Mouse (Mus musculus): ENCODE data around the gene Asb6. TPM values are rescaled to one million over a fixed set of nuclear protein-coding genes. Genes with fewer than 3 reads are reported as not detected.
A peak's percentile ranks its signal among the peaks of the same experiment; 100 is the strongest.

Asb6 gene
- total RNA-seq (2021): 1 to 10 TPM; 7.2 to 9.7 TPM
- long read RNA-seq, experiment 1, full-length matches to known transcripts: 14 of 17 reads
- long read RNA-seq, experiment 1, partial matches to known transcripts: 2 of 17 reads
- long read RNA-seq, experiment 1, other reads (novel, unspliced or antisense): 1 of 17 reads
- long read RNA-seq, experiment 2, full-length matches to known transcripts: 14 of 15 reads
- long read RNA-seq, experiment 2, partial matches to known transcripts: 1 of 15 reads
- long read RNA-seq, experiment 2, other reads (novel, unspliced or antisense): 0 of 15 reads

DNA sequence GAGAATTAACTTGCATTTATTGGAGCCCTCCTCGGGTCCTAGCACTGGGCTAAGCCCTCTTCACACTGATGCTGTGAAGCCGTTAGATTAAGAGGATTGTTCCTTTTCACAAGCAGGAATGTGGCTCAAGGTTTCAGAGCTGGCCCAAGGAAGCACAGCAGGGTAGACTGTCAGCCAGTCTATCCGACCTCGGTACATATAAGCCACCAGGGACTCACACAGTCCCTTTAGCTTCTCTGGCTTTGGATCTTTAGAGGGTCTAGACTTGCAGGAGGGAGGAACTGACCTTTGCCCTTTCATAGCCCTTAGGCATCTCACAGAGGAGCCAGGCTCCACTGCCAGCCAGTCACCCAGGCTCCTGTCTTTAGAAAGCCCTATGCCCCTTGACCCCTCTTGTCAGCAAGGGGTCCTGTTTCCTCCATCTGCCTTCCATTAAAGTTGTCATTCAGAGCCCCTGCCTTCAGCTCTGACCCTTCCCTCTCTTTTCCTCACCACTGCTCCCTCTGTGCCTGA, at the start of gene Asb6:
TSS of gene Asb6 (minus strand) at position 51 of the 513 bp plus-strand sequence.
- DNase-seq (ENCODE audit: low spot score): no peak

DNA sequence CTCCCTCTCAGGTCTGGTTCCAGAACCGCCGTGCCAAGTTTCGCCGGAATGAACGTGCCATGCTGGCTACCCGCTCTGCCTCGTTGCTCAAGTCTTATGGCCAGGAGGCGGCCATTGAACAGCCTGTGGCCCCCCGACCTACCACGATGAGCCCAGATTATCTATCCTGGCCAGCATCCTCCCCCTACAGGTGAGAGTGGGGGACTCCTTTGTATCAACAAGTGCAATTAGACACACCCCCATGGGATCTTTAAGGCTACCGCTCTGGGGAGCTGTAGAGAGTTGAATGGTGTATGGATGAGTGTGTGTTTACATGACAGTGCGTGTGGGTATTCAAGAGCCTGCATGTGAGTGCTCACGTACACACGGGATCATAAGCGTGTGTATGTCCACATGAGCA, 49.3 kb upstream of the Asb6 start:
- DNase-seq (ENCODE audit: low spot score): no peak

DNA sequence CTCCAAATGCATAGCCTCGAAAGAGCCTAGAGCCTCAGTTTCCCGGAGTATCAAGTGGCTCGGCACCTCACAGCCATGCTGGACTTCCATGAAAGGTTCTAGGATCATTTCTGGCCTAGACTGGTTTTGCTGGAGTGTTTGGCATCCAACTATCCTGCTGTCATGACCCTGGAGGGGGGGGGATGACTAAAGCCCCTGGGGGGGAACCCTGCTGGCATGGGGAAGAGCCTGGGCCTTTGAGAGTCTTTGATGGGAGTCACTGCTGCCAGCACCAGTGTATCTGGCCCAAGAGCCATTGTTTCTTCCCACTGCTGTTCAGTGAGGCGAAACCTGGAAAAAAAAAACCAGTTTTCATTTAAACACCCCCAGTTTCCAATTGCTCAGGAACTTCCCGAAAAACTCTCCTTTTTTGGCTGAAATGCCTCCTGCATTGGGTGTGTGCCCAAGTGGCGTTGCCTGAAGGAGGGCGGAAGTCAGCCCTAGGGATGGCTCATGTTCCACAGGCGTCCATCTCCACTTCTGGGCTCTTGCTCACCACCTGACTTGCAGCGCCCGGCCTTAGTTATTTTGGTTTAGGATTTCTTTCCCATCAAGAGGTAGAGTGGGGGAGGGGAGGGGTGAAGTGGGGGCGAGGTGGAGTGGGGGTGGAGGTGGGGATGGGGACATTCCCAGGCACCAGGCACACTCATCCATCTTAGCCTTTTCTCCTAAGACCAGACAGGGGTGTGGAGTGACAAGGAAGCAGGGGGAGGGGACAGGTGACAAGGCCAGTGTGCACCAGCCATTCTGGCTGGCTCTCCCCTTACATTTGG, 45.7 kb upstream of the Asb6 start:
- DNase-seq (ENCODE audit: low spot score): peak; percentile 69

DNA sequence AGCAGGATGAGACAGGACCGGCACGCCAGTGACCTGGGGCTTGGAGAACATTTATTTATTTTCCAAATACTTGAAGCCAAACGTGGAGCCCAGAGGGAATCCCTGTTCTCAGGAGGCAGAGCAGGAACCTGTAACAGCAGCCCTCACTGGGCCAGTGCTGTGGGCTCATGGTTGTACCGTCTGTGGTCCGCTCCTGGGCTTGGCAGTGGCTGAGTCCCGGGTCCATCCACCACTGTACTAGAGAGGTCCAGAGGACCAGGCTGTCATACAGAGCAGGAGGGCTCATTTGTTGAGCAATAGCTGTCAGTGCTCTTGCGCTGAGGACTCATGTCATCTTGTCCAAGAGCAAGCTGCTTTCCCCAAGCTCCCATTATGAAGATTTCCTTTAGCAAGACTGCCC, 45.0 kb upstream of the Asb6 start:
- DNase-seq (ENCODE audit: low spot score): no peak

DNA sequence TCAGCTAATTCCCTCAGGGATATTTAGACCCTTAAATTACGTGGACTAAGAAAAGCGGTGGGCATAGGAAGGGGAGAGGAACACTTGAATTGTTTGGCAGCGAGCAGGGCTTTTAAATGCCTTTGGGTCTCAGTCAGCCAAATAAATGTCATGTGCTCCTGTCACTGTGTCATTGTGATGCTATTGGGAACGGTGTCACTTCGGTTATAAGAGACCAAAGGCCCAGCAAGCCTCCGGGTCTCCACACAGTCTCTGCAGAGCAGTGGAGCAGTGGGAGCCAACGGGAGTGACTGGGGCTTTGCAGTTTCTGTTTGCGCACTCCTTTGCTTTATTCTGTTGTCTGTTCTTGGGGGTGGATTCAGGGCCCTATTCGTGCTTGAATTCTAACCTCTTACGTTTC, 44.3 kb upstream of the Asb6 start:
- DNase-seq (ENCODE audit: low spot score): no peak

DNA sequence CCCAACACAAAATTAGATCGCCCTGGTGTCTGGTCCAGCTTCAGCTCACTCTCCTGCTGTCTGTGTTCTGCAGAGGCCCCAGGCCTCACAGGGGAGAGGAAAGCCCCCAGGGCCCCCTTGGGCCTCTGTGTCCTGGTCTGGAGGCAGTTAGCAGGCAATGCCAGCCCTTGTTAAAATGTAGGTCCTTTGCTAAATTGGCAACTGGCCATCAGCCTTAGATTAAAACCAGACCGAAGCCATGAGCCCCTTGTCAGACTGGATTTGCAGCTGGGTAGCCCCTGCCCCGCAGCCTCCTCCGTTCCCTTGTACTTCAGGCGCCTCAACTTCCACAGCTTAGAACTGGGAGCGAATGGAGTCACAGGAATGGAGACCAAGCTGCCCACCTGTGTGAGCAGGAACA, 42.5 kb upstream of the Asb6 start:
- no peak for DNase-seq (ENCODE audit: low spot score)

DNA sequence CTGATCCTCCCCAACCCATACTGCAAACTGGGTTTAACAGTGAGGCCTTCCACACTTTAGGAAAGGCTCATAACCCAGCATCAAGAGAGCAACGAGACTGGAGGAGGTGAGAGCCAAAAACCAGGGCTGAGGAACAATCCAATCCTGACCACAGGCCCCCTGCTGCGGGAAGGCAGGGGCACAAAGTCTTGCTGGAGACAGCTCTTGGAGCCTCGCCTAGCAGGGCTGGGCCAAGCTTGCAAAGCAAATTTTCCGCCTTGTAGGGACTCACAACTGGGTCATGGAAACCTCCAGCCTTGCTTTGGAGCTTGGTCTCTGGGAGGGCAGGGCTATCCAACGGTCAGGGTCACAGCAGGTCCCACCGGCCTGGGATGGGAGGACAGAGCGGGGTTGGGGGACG, 40.7 kb upstream of the Asb6 start:
- peak; percentile 49 for DNase-seq (ENCODE audit: low spot score)

DNA sequence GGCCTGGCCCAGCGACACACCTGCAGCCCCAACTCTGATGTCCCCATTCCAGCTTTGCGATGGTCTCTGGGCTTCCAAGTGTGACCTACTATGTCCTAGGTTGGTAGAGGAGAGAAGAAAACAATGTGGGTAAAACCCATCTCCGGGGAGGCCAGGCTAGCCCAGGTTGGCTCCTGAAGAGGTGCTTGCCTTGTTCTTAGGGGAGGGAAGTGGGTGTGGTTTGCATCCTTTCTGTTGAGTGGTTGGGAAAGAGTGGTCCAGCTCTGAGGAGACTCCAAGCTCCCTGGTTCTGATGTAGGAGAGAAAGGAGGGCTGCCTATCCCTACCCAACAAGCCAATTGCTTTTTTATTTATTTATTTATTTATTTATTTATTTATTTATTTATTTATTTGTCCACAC, 35.3 kb upstream of the Asb6 start:
- DNase-seq (ENCODE audit: low spot score): no peak

DNA sequence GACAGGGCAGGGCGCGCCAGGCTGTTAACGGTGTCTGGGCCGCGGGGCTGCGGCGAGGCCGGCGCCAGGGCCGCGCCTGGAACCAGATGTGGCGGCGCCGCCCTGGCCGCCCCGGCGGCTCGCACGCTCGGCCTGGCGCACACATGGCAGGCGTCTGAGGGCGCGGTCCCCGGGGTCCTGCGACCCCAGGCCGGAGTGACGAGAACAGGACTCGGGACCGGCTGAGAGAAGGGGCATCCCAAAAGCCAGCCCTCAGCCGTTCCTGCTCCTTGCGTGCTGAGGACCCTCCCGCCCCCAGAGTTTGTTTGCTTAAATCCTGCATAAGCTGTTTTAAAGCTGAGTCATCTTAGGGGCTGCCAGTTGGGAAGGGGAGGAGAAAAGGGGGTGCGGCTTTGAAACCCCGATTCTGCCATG, 34.8 kb upstream of the Asb6 start:
- DNase-seq (ENCODE audit: low spot score): peak; percentile 28

DNA sequence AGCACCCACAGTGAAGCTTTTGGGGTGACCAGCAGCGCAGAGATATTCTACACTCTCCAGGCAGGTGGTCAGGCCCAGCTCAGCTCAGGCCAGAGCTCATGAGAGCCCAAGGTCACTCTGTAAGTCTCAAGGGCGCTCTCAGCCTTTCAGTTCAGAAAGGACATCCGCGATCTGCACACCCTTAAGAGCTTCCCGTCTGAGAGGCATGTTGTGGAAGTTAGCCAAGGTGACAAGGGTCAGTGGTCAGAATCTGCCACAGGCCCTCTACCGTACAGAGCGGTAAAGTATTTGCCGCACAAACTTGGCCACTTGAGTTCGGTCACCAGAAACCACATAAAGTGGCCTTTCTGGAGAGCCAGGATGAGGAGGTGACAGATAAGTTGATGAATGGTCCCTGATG, 33.4 kb upstream of the Asb6 start:
- DNase-seq (ENCODE audit: low spot score): no peak

DNA sequence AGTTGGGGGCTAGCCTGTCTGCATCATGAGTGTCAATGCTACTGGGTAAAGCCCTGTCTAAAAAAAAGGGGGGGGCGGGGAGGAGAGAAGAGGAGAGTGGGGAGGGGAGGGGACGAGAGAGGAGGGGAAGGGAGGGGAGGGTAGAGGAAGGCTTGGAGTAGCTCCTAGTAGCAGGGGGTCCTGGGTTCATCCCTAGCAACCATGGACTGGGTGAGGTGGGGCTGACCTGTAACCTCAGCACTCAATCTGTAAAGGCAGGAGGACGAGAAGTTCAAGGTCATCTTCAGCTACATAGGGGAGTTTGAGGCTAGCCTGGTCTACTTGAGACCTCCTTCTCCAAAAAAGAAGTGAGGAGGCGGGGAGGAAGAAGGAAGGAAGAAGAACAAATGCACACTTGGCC, 31.9 kb upstream of the Asb6 start:
- DNase-seq (ENCODE audit: low spot score): no peak

DNA sequence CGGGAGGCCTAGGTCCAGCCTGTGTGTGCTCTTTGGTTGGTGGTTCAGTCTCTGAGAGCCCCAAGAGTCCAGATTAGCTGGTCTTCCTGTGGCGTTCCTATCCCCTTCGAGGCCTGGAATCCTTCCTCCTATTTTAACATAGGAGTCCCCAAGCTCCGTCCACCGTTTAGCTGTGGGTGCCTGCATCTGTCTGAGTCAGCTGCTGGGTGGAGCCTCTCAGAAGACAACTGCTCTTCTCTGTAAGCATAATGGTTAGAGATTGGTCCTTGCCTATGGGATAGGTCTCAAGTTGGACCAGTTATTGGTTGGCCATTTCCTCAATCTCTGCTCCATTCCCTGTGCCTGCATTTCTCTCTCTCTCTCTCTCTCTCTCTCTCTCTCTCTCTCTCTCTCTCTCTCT, 29.6 kb upstream of the Asb6 start:
- no peak for DNase-seq (ENCODE audit: low spot score)

DNA sequence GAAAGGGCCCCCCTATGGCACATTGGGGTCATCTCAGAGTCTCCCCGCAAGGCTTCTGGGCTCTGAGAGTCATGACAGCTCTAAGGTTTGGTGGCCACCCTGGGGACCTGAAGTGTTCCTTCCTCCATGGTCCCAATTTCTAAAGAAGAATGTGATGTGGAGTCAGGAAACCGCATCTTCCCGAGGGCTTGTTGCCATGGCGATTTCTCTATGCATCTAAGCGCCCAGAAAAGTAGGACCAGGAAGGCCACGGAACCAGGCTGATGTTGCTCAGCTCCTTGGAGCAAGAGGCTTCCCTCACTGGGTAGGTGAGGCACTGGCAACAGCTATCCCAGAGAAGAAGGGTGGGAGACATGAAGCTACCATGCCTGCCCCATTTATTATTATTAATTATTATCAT, 26.9 kb upstream of the Asb6 start:
- DNase-seq (ENCODE audit: low spot score): no peak

DNA sequence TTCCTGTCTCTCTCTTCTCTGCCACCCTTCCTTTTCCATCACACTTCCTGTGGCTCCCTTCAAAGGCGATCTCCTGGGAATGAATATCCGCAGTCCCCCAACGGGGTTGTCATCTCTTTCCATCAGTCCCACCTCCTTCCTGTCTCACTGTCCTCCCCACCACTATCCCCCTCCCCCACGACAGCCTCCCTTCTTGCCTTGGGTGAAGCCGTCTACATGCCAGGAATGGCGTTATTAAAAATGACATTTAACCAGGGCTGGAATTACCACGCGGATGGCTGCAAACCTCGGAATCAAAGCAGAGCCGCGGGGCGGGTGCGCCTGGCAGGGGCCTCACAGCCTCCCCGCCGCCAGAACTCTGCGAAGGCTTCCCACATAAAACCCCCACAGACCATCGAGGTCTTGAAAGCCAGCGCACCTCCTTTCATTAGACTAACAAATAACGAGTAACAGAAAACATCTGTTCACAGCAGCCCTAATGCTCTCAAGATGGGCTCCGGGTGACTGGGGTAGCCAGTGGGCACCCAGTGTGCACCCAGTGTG, 22.7 kb upstream of the Asb6 start:
- no peak for DNase-seq (ENCODE audit: low spot score)

DNA sequence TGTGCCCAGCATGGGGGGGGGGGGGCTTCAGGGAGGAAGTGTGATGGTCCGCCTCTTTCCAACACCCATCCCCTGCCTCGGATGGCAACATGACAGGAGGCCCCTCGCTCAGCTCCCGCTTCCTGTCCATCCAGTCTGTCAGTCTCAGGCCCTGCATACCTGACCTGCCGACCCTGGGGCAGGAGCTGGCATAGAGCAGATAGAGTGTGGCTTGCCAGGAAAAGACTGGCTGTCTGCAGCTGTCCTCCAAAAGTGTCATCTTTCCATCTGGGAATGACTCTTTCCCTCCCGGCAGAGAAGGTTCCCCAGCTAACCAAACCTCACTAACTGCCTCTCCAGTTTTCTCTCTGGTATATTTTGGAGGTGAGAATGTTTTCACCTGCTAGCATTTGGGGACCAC, 20.4 kb upstream of the Asb6 start:
- DNase-seq (ENCODE audit: low spot score): no peak

DNA sequence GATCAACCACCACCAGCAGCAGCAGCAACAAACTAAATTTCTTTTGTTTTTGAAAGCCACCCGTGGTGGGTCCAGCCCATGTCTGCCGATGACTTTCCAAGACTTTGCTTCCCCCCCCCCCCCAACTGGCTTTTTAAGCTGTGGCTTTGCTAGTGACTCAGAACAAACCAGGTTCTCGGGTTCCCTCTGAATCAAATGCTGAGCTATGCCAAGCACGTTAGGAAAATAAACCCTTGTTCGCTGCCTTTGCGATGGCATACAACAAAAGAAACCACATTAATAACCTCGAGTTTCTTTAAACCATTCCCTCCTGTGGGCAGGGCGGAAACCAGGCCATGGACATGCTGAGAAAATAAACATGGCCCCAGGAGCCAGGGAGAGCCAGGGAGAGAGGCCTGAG, 18.1 kb upstream of the Asb6 start:
- no peak for DNase-seq (ENCODE audit: low spot score)

DNA sequence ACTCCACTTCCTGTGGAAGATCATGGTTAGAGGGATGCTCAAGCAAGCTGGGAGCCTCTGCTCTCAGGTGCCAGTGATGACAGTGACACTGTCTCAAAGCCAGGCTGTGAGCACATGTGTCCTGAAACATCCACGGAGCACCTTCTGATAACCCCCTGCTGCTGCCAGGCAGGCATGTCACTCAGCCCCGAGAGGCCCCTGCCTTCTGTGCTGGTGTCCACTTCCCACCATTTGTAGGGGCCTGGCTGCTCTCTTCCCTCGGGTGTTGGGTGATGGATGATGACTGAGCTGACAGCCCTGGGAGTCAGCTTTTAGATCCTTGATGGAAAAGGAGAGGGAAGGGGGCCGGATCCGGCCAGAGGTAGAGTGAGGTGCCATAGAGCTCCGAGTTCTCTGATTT, 16.6 kb upstream of the Asb6 start:
- DNase-seq (ENCODE audit: low spot score): no peak

DNA sequence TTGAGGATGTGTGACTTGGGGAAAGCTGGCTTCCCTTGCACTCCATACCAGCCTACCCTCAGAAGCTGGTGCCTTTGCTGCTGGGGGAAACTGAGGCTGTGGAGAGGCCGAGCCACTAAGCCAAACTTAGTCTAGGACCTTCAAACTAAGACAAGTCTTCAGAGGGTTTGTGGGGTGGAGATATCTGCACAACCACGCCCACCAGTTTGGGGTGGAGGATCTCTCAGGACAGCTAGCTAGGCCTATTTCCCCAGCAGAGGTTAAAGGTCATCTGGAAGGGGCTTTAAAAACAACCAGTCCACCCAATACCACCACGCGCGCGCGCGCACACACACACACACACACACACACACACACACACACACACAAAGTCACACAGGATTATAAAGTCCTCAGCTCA, 16.1 kb upstream of the Asb6 start:
- DNase-seq (ENCODE audit: low spot score): no peak

DNA sequence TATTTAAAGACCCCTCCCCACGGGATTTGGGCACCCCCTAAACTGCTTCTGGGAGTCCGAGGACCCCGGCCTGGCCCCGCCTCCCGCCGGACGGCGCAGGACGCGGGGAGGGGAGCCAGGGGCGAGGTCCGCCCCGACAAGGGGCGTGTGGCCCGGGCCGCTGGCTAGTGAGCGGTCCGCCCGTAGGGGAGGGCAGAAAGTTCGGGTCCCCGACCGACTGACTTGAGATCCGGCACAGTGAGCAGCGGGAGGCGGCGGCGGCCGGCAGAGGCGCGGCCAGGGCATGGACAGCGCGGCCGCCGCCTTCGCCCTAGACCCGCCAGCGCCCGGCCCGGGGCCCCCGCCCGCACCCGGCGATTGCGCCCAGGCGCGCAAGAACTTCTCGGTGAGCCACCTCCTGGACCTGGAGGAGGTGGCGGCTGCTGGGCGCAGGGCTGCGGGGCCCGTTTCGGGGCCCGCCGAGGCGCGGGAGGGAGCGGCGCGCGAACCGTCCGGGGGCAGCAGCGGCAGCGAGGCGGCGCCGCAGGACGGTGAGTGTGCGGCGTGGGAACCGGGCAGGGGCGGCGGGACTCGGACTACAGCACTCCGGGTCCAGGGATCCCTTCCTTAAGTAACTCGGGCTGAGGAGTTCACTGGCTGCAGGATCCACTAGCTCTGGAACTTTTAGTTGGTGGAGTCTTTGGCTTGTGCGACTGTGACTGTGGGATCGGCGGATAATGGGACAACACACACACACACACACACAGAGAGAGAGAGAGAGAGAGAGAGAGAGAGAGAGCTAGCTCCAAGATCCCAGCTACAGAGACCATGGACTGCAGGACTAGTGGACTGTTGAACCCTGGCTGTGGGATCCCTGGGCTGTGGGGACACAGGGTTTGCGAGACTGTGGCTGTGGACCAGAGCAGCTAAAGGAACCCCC, 15.3 kb upstream of the Asb6 start:
- DNase-seq (ENCODE audit: low spot score): no peak

DNA sequence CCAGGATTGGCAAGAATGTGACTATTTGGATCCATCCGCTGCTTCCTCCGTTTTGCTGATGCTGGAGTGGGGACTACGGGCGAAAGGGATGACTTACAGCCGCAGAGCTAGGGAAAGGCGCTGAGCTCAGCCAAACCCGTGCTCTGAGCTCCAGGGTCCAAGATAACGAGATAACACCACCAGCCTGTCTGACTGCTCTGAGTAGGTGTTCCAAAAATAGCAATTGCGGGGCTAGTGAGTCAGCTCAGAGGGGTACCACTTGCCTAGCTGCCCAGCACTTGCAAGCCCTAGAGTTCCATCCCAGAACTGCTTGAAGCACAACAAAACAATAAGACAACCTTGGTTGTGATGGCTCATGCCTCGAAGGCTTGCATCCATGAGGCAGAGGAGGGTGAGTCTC, 12.5 kb upstream of the Asb6 start:
- no peak for DNase-seq (ENCODE audit: low spot score)

DNA sequence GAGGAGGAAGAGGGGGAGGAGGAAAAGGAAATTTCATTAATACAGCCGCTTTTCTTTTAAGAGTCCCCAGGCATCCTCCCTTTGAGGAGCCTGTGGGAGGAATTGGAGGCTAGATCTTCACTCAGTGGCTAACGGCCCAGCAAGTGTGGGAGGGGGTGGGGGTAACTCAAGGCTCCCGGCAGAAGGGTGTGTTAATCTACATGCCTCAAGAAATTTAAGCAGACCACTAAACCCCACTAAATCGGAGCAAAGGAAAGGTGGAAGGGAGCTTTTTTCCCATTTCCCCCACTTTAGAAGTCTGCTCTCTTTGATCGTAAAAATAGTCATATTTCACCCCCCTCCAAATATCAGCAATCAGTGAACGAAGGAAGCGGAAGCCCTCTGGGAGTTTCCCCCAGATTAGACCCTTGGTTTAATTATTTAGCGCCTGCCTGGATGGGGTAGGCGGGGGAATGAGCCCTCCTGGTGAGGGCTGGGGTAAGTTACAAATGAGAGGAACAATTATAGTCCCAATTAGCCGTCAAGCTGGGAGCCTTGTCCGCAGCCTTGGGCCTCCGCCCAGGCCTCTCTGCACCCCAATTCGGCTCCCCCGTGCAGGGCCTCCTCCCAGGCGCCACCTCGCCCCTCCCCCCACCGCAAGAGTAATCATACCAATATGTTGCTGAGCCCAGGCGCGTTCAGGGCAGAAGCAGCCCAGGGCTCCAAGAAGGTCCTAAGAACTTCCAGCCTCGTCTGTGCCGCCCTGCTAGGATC, 6.3 kb upstream of the Asb6 start:
- no peak for DNase-seq (ENCODE audit: low spot score)
